Mouse (Mus musculus) thymus, adult 2 months (tissue): ENCODE results near the gene Srp68.

Source experiments
- CTCF ChIP-seq: fragments of 200-500 bp; IDR thresholded peaks from 2 replicates; pipeline ENCODE4 v1.5.1; 2012; ENCODE audit warnings: mild to moderate bottlenecking, control low read depth, low read length, moderate library complexity, borderline replicate concordance; ENCODE audit not compliant: control insufficient read depth, poor library complexity, insufficient read depth; ENCODE audit errors: extremely low read depth
- POLR2A ChIP-seq: fragments of 200-500 bp; IDR thresholded peaks from 2 replicates; pipeline ENCODE4 v1.6.1; 2012; ENCODE audit warnings: mild to moderate bottlenecking, low read length, control low read depth, moderate library complexity; ENCODE audit not compliant: control insufficient read depth, poor library complexity, insufficient read depth; ENCODE audit errors: extremely low read depth

DNA sequence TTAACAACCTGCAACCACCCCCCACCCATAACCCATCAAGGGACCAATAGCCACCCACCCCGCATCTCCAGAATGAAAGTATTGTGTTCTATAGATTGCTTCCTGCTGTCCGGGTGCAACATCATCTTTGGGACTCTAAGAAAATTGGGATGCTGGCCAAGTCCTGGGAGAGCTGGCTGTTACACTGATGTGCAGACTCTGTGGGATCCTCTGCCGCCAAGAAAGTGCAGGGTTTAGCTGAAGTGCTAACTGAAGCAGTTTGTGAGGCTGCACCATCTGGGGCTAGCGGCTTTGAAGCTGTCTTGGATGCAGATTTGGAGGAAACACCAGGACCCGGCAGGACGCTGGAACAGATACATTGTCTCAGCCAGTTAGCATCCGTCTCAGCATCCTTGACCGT, 37.2 kb upstream of the Srp68 start:
- TF ChIP-seq CTCF: no peak
- TF ChIP-seq POLR2A: no peak
